Comparison of ENCODE assay signal across 16 mouse cellular contexts in genomic region chr1:128400926-128401325, GRCm38 (mm10). TPM values are rescaled to one million over a fixed set of nuclear protein-coding genes. Genes with fewer than 3 reads are reported as not detected.
A peak's percentile ranks its signal among the peaks of the same experiment; 100 is the strongest.
DNase-seq lines count a peak whose midpoint lies in the region; ATAC-seq and TF ChIP-seq lines count a peak whose summit lies in the region.
"Had no signal": no experiment of that assay in that cellular context is flagged by ENCODE, and none has a peak within 500 bp of the region (broad histone marks: within the 10 kb centered on the region; RNA-seq: fewer than 3 reads in every experiment).

No protein-coding gene starts in this region.

- no peak overlapping the region for H3K4me2 ChIP-seq in forebrain, embryonic 13.5 days
- H3K4me2 ChIP-seq in midbrain, embryonic 12.5 days (replicated peaks) = no peak overlapping the region
- H3K4me2 ChIP-seq: heart, embryonic 11.5 days; lung, embryonic 15.5 days; neural tube, embryonic 13.5 days had no signal

- peak overlapping the region; percentile 49 for H3K27ac ChIP-seq in layer of hippocampus, adult 2 months
- H3K27ac ChIP-seq in ES-E14 (ENCODE audit: insufficient read depth, low read depth, low read length, poor library complexity, severe bottlenecking) = peak overlapping the region; percentile 78; the same call in 1 of the 2 replicates
- H3K27ac ChIP-seq in forebrain, embryonic 13.5 days = peak overlapping the region; percentile 61
- H3K27ac ChIP-seq in midbrain, embryonic 12.5 days (replicated peaks) = peak overlapping the region; percentile 70
- H3K27ac ChIP-seq: lung, embryonic 15.5 days had no signal

- H3K9me3 ChIP-seq in ES-E14 (ENCODE audit: control insufficient read depth, insufficient read depth, low read depth, low read length) = no peaks in the 10 kb centered on the region
- H3K9me3 ChIP-seq in forebrain, embryonic 13.5 days (replicated peaks) = no peaks in the 10 kb centered on the region
- no peaks in the 10 kb centered on the region for H3K9me3 ChIP-seq in midbrain, embryonic 12.5 days
- H3K9me3 ChIP-seq: lung, embryonic 15.5 days; megakaryocyte, embryonic 14.5 days; neural tube, embryonic 13.5 days had no signal

- no peak overlapping the region for H3K4me3 ChIP-seq in layer of hippocampus, adult 2 months
- H3K4me3 ChIP-seq in ES-E14 (ENCODE audit: insufficient read depth in 1 of 2, low read depth in 1 of 2, low read length in 2 of 2, poor library complexity in 1 of 2, severe bottlenecking in 1 of 2) = no peak overlapping the region
- no peak overlapping the region for H3K4me3 ChIP-seq in forebrain, embryonic 13.5 days
- H3K4me3 ChIP-seq in midbrain, embryonic 12.5 days = no peak overlapping the region
- H3K4me3 ChIP-seq: lung, embryonic 15.5 days; megakaryocyte, embryonic 14.5 days; neural tube, embryonic 13.5 days had no signal

- DNase-seq in layer of hippocampus, adult 2 months (ENCODE audit: low spot score in 2 of 2) = no peak
- no peak for DNase-seq in layer of hippocampus, postnatal 36 days
- no peak for DNase-seq in ES-E14 (ENCODE audit: low read depth, low spot score)
- no peak for DNase-seq in kidney, postnatal 10 days
- no peak for DNase-seq in left cerebral cortex, postnatal 25 days (ENCODE audit: low spot score in 2 of 2)
- DNase-seq: B cell, adult 2 months; cerebellum, adult 18-20 months; gastrocnemius, postnatal 14 days; kidney, adult 8-10 months; thymus, postnatal 4 days had no signal

- in situ Hi-C loops in ES-E14 (cut with MboI; ENCODE audit: low sequenced_read_pairs in 2 of 2, unreplicated experiment in 2 of 2) = no loop called here

- peaks cover 9% of the 10 kb centered on the region for H3K36me3 ChIP-seq in ES-E14 (ENCODE audit: control insufficient read depth, insufficient read depth, low read length, poor library complexity, severe bottlenecking)
- peaks cover 18% of the 10 kb centered on the region; the same call in 1 of the 2 replicates for H3K36me3 ChIP-seq in forebrain, embryonic 13.5 days (ENCODE audit: poor library complexity, severe bottlenecking)
- H3K36me3 ChIP-seq in midbrain, embryonic 12.5 days = peaks cover 8% of the 10 kb centered on the region; the same call in 1 of the 2 replicates

- peaks cover 2 to 14% of the 10 kb centered on the region in 2 experiments for H3K4me1 ChIP-seq in ES-E14 (ENCODE audit: control insufficient read depth in 2 of 2, insufficient read depth in 2 of 2, low read length in 2 of 2, poor library complexity in 1 of 2)
- peaks cover 41% of the 10 kb centered on the region for H3K4me1 ChIP-seq in forebrain, embryonic 13.5 days
- H3K4me1 ChIP-seq in midbrain, embryonic 12.5 days = peaks cover 36% of the 10 kb centered on the region

- H3K27me3 ChIP-seq in forebrain, embryonic 13.5 days = no peaks in the 10 kb centered on the region
- H3K27me3 ChIP-seq in midbrain, embryonic 12.5 days = no peaks in the 10 kb centered on the region
- H3K27me3 ChIP-seq: lung, embryonic 15.5 days; megakaryocyte, embryonic 14.5 days; neural tube, embryonic 13.5 days had no signal

- TF ChIP-seq CTCF in layer of hippocampus, adult 2 months (conservative IDR thresholded peaks at IDR 0.05) = no peak

- intact Hi-C loops in left cerebral cortex, postnatal 25 days (cut with DNase I) = no loop called here

- ATAC-seq in forebrain, embryonic 13.5 days = no peak
- ATAC-seq in midbrain, embryonic 12.5 days (ENCODE audit: low FRiP score, low read depth) = peak; percentile 42

- no peak overlapping the region for H3K9ac ChIP-seq in ES-E14 (ENCODE audit: insufficient read depth, low read depth, low read length, poor library complexity, severe bottlenecking)
- H3K9ac ChIP-seq in forebrain, embryonic 13.5 days = no peak overlapping the region
- H3K9ac ChIP-seq in midbrain, embryonic 12.5 days (replicated peaks) = no peak overlapping the region
- H3K9ac ChIP-seq: lung, embryonic 15.5 days; neural tube, embryonic 13.5 days had no signal

- 6% methylated on average over 2 of the region's 2 CpGs for WGBS in forebrain, embryonic 13.5 days
- 21% methylated on average over 2 of the region's 2 CpGs for WGBS in midbrain, embryonic 12.5 days

TF ChIP-seq in ES-E14, 5 proteins besides CTCF, POLR2A, EP300 and RAD21:
- TF ChIP-seq MAFK (IDR thresholded peaks at IDR 0.05; ENCODE audit: insufficient read depth, low read depth, low read length) (no peak), CHD2 (IDR thresholded peaks at IDR 0.05; ENCODE audit: low read depth, low read length) (no peak), ZNF384 (IDR thresholded peaks at IDR 0.05; ENCODE audit: low read depth, low read length) (no peak), ZC3H11A (IDR thresholded peaks at IDR 0.05; ENCODE audit: borderline replicate concordance, low read depth, low read length) (no peak), HCFC1 (IDR thresholded peaks at IDR 0.05; ENCODE audit: borderline replicate concordance, insufficient read depth, low read length) (no peak)

RNA-seq across cellular contexts. Expression of gene Dars, which starts 16.2 kb away (rescaled TPM):
- total RNA-seq in layer of hippocampus, adult 2 months (2021) = 10 to 100 TPM; 66.3 to 68.0 TPM
- 10 to 100 TPM; 68.6 to 72.3 TPM for total RNA-seq in layer of hippocampus, postnatal 36 days (2021)
- 57.3 and 85.9 TPM in 2 replicates for total RNA-seq in ES-E14 (2012; rRNA removed)
- 146 and 156 TPM in 2 replicates for polyA plus RNA-seq in forebrain, embryonic 13.5 days (2015; fragmentation: Nextera tagmentation; extraction: Ambion mirVana)
- 164 and 174 TPM in 2 replicates for polyA plus RNA-seq in midbrain, embryonic 12.5 days (2016; fragmentation: Nextera tagmentation; extraction: Ambion mirVana)
- total RNA-seq in left cerebral cortex, postnatal 25 days (2021) = 10 to 100 TPM; 53.1 to 55.4 TPM

RNA-seq across cellular contexts. Expression of gene Mcm6, which starts 41.5 kb away (rescaled TPM):
- 10 to 100 TPM; 17.6 to 23.4 TPM for total RNA-seq in layer of hippocampus, adult 2 months (2021)
- total RNA-seq in layer of hippocampus, postnatal 36 days (2021) = 10 to 100 TPM; 15.5 to 16.4 TPM
- 134 and 172 TPM in 2 replicates for total RNA-seq in ES-E14 (2012; rRNA removed)
- polyA plus RNA-seq in forebrain, embryonic 13.5 days (2015; fragmentation: Nextera tagmentation; extraction: Ambion mirVana) = 172 and 197 TPM in 2 replicates
- polyA plus RNA-seq in midbrain, embryonic 12.5 days (2016; fragmentation: Nextera tagmentation; extraction: Ambion mirVana) = 209 and 219 TPM in 2 replicates
- total RNA-seq in left cerebral cortex, postnatal 25 days (2021) = 1 to 10 TPM; 5.4 to 5.6 TPM
